Mouse (Mus musculus): ENCODE results near the gene Pcgf5. TPM values are rescaled to one million over a fixed set of nuclear protein-coding genes. Genes with fewer than 3 reads are reported as not detected.

The Pcgf5 gene
- polyA plus RNA-seq (2014; fragmentation: Nextera tagmentation; extraction: Ambion mirVana): 11.8 and 14.9 TPM in 2 replicates

- under 1% methylated on average over 87 of the region's 92 CpGs for WGBS
- Histone ChIP-seq H3K36me3 (ENCODE audit: insufficient read depth) (no peaks in the 10 kb centered on the region), H3K4me3 (ENCODE audit: low read depth, low read length) (peak within 1 kb of the TSS; percentile 68), H3K27ac (ENCODE audit: low read depth) (no peak within 1 kb of the TSS), H3K9me3 (ENCODE audit: low read depth, low read length) (no peaks in the 10 kb centered on the region), H3K9ac (peak within 1 kb of the TSS; percentile 61), H3K4me2 (peak within 1 kb of the TSS; percentile 98), H3K4me1 (ENCODE audit: insufficient read depth) (no peaks in the 10 kb centered on the region), H3K27me3 (ENCODE audit: insufficient read depth, low read length) (peaks cover 47% of the 10 kb centered on the region)
- TF ChIP-seq CTCF (IDR thresholded peaks at IDR 0.05; ENCODE audit: low read depth): no peak
- ATAC-seq (ENCODE audit: insufficient read depth) (peak; percentile 79), DNase-seq (peak; percentile 75)
Observed at GRCm38 (mm10) chr19:36348161-36348800, at the start of gene Pcgf5. Pcgf5 (plus strand) TSS chr19:36348309.

- Histone ChIP-seq H3K27me3 (ENCODE audit: insufficient read depth, low read length) (no peaks in the 10 kb centered on the region), H3K36me3 (ENCODE audit: insufficient read depth) (no peaks in the 10 kb centered on the region), H3K27ac (ENCODE audit: low read depth) (no peak overlapping the region), H3K4me3 (ENCODE audit: low read depth, low read length) (no peak overlapping the region), H3K9ac (no peak overlapping the region), H3K4me2 (no peak overlapping the region), H3K9me3 (ENCODE audit: low read depth, low read length) (no peaks in the 10 kb centered on the region), H3K4me1 (ENCODE audit: insufficient read depth) (no peaks in the 10 kb centered on the region)
- no peak for DNase-seq
- 55% methylated on average over 5 of the region's 5 CpGs for WGBS
- ATAC-seq (ENCODE audit: insufficient read depth): no peak
- no peak for TF ChIP-seq CTCF (IDR thresholded peaks at IDR 0.05; ENCODE audit: low read depth)
Observed at GRCm38 (mm10) chr19:36305542-36305941, 42.6 kb upstream of the Pcgf5 start.

- Histone ChIP-seq H3K27me3 (ENCODE audit: insufficient read depth, low read length) (no peaks in the 10 kb centered on the region), H3K4me2 (no peak overlapping the region), H3K36me3 (ENCODE audit: insufficient read depth) (no peaks in the 10 kb centered on the region), H3K4me1 (ENCODE audit: insufficient read depth) (no peaks in the 10 kb centered on the region), H3K27ac (ENCODE audit: low read depth) (no peak overlapping the region), H3K4me3 (ENCODE audit: low read depth, low read length) (no peak overlapping the region), H3K9ac (no peak overlapping the region), H3K9me3 (ENCODE audit: low read depth, low read length) (no peaks in the 10 kb centered on the region)
- TF ChIP-seq CTCF (IDR thresholded peaks at IDR 0.05; ENCODE audit: low read depth): no peak
- DNase-seq (no peak), ATAC-seq (ENCODE audit: insufficient read depth) (no peak)
- WGBS: 83% methylated on average over 5 of the region's 5 CpGs
Observed at GRCm38 (mm10) chr19:36314010-36314409, 34.1 kb upstream of the Pcgf5 start.

GRCm38 (mm10) chr19:36319735-36320134 is 28.4 kb upstream of the Pcgf5 start:
- Histone ChIP-seq H3K36me3 (ENCODE audit: insufficient read depth) (no peaks in the 10 kb centered on the region), H3K27ac (ENCODE audit: low read depth) (no peak overlapping the region), H3K9me3 (ENCODE audit: low read depth, low read length) (no peaks in the 10 kb centered on the region), H3K4me1 (ENCODE audit: insufficient read depth) (no peaks in the 10 kb centered on the region), H3K9ac (no peak overlapping the region), H3K4me3 (ENCODE audit: low read depth, low read length) (no peak overlapping the region), H3K4me2 (no peak overlapping the region), H3K27me3 (ENCODE audit: insufficient read depth, low read length) (no peaks in the 10 kb centered on the region)
- no peak for TF ChIP-seq CTCF (IDR thresholded peaks at IDR 0.05; ENCODE audit: low read depth)
- DNase-seq (no peak), ATAC-seq (ENCODE audit: insufficient read depth) (no peak)
- 80% methylated on average over 4 of the region's 4 CpGs for WGBS

GRCm38 (mm10) chr19:36321066-36321465 is 27.0 kb upstream of the Pcgf5 start:
- no peak for DNase-seq
- Histone ChIP-seq H3K9ac (no peak overlapping the region), H3K27me3 (ENCODE audit: insufficient read depth, low read length) (no peaks in the 10 kb centered on the region), H3K9me3 (ENCODE audit: low read depth, low read length) (no peaks in the 10 kb centered on the region), H3K4me1 (ENCODE audit: insufficient read depth) (no peaks in the 10 kb centered on the region), H3K27ac (ENCODE audit: low read depth) (no peak overlapping the region), H3K36me3 (ENCODE audit: insufficient read depth) (no peaks in the 10 kb centered on the region), H3K4me3 (ENCODE audit: low read depth, low read length) (no peak overlapping the region), H3K4me2 (no peak overlapping the region)
- no peak for ATAC-seq (ENCODE audit: insufficient read depth)
- TF ChIP-seq CTCF (IDR thresholded peaks at IDR 0.05; ENCODE audit: low read depth): no peak
- WGBS: 83% methylated on average over 3 of the region's 3 CpGs

GRCm38 (mm10) chr19:36323326-36323725 is 24.8 kb upstream of the Pcgf5 start:
- H3K9ac ChIP-seq: no peak overlapping the region
- H3K36me3 ChIP-seq (ENCODE audit: insufficient read depth): no peaks in the 10 kb centered on the region
- H3K4me3 ChIP-seq (ENCODE audit: low read depth, low read length): no peak overlapping the region
- no peak for DNase-seq
- 57% methylated on average over 2 of the region's 2 CpGs for WGBS
- H3K4me2 ChIP-seq: no peak overlapping the region
- no peaks in the 10 kb centered on the region for H3K4me1 ChIP-seq (ENCODE audit: insufficient read depth)
- no peak overlapping the region for H3K27ac ChIP-seq (ENCODE audit: low read depth)
- no peak for ATAC-seq (ENCODE audit: insufficient read depth)
- no peaks in the 10 kb centered on the region for H3K9me3 ChIP-seq (ENCODE audit: low read depth, low read length)
- TF ChIP-seq CTCF (IDR thresholded peaks at IDR 0.05; ENCODE audit: low read depth): no peak
- no peaks in the 10 kb centered on the region for H3K27me3 ChIP-seq (ENCODE audit: insufficient read depth, low read length)

GRCm38 (mm10) chr19:36328678-36329077 is 19.4 kb upstream of the Pcgf5 start:
- no peaks in the 10 kb centered on the region for H3K36me3 ChIP-seq (ENCODE audit: insufficient read depth)
- no peak for DNase-seq
- H3K4me3 ChIP-seq (ENCODE audit: low read depth, low read length): no peak overlapping the region
- no peak overlapping the region for H3K4me2 ChIP-seq
- TF ChIP-seq CTCF (IDR thresholded peaks at IDR 0.05; ENCODE audit: low read depth): no peak
- no peaks in the 10 kb centered on the region for H3K9me3 ChIP-seq (ENCODE audit: low read depth, low read length)
- no peak overlapping the region for H3K9ac ChIP-seq
- no peaks in the 10 kb centered on the region for H3K4me1 ChIP-seq (ENCODE audit: insufficient read depth)
- ATAC-seq (ENCODE audit: insufficient read depth): no peak
- no peak overlapping the region for H3K27ac ChIP-seq (ENCODE audit: low read depth)
- H3K27me3 ChIP-seq (ENCODE audit: insufficient read depth, low read length): no peaks in the 10 kb centered on the region
- WGBS: 41% methylated on average over 5 of the region's 5 CpGs
